Mouse (Mus musculus): Measurements from ENCODE around the gene Atf7ip2. TPM values are rescaled to one million over a fixed set of nuclear protein-coding genes. Genes with fewer than 3 reads are reported as not detected.
"Not testable (repeated sequence)": the region's sequence is repeated elsewhere in the genome, so short reads cannot be mapped to it uniquely, and the experiment has no call there.

Atf7ip2 gene
- not detected for total RNA-seq (2021)

DNA sequence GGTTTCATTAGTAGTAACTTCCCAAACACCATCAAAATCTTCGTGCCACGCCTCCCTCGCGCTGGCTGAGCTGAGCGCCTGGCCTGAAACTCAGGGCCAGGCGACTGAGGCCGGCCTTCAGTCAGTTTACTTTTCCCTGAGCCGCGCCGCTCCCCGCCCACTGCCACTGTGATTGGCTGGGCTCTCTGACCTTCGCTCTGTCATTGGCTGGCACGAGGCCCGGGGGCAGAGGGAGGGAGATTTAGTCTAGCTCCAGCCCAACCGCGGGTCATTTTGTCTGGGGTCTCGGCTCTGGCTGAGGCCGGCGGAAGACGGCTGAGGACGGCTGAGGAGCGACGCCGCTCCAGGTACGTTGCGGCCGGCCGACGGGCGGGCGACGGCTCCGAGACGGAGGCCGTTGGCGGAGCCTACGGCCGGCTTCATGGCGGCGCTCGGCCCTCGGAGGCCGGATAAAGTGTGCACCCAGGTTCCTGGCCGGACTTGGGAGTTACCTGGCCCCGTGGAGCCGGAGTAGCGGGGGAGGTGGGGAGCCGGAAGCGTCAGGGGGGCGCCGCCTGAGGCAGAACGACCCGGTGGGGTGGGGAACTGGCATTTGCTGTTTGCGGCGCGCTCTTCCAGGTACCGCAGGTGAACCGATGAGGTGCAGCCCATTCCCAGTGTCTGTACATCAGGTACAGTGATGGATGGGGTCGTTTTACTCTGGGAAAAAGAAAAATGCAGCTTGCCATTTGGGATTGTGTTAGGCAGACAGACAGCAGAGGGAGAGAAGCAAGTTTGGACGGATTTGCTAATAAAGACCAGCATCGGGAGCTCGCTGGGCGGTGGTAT is at the start of gene Atf7ip2:
TSS of gene Atf7ip2 (plus strand) at position 34 of the 828 bp plus-strand sequence.
- peak; percentile 65 to 72 for DNase-seq

DNA sequence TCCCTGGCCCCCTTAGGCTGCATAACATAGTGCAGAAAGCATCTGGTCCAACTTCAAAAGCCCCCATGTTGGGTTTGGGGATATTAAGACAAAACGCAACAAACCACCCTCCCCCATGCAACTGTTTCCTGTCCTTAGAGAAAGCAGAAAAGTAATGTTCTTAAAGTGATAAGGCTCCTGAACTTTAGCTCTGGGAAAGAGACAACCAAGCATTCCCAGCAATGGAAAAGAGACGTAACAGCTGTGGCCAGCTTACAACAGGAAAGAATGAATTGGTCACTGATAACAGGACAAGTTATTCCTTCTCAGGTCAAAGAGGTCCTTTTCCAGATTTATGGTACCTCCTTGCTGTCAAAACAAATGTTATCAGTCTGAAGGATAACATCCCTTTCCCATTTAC is 49.3 kb upstream of the Atf7ip2 start:
- no peak for DNase-seq

GRCm38 (mm10) chr16:10147401-10147800 is 45.1 kb upstream of the Atf7ip2 start:
- no peak for DNase-seq

DNA sequence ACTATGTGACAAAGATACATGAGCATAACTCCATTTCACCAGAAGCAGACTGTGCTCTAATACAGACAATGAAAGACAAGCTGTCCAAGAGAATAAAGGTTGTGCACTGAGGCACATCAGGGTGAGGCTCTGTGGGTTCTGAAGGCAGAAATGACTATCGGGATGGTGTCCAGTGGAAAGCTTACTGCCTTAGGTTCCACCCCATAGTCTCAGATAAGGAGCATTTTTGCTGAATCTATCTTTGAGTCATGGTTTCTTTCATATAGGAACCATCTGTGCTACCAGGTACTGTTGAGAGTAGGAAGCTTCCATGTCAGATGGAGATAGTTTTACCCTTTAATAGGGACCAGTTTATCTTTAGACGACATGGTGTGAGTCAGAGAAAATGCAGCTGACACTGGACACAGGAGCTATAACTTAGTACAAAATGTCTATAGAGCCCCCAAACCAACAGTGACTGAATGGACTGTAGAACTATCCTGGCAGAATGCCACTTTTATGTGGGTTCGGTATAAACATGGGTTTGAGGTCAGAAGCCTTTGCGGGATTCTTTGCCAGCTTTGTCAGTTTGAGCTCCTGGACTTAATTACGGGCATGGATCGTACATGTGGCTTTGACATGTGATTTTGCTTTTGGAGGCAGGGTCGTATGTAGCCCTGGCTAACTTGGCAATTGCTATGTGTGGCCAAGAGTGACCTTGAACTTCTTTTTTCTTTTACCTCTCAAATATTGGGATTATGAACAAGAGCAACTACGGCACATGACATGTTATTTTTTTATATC is 23.2 kb upstream of the Atf7ip2 start:
- DNase-seq: no peak

DNA sequence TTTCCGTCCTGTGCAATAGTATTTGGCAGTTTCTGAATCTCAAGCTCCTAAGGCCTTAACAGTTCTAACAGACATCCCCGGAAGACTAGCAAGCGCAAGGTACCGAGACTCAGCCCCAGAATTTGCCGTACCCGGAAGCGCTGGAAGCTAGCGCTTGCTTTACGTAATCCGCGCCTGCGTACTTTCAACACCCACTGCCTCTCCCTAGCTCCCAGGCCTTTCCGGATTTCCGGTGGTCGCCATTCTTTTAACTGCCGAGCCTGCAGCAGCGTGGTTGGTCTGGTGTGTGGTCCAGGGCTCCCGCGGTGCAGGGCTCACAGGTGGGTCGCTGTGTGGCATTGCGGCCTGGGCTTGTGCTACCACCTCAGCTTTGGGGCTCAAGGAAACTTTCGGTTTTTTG is 22.5 kb upstream of the Atf7ip2 start, which contains the start of gene Rpl39l:
TSS of gene Rpl39l (plus strand) at position 222 of the 400 bp plus-strand sequence.
- no peak for DNase-seq

- no peak for DNase-seq
Observed at GRCm38 (mm10) chr16:10171276-10171675, 21.2 kb upstream of the Atf7ip2 start.

DNA sequence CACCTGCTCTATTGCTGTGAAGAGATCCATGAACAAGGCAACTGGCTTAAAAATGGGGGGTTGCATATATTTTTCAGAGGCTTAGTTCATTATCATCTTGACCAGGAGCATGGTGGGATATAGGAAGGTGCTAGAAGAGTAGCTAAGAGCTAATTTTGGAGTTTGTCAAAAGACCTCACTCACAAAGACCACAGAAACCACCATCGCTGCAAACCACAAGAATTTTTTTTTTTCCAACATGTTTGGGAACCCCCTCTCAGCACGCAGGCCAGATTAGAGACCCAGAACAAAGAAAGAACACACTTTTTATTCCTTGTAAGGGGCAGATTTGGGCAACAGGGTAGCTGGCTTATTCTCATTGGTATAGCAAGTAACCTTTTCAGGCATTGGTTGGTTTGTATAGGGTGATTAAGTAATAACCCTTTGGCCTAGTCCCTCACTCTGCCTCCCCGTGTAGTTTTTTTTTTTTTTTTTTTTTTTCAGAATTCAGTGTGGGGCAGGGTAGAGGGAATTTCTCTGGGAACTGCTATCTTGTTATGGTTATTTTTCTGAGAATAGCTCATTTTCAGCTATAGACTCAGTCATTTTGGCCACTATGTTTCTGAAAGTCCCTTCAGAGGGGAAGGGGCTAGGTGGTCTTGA is 20.2 kb upstream of the Atf7ip2 start:
- DNase-seq: no peak

- not testable (repeated sequence) for DNase-seq
Observed at GRCm38 (mm10) chr16:10187461-10187860, 5.1 kb upstream of the Atf7ip2 start.

DNA sequence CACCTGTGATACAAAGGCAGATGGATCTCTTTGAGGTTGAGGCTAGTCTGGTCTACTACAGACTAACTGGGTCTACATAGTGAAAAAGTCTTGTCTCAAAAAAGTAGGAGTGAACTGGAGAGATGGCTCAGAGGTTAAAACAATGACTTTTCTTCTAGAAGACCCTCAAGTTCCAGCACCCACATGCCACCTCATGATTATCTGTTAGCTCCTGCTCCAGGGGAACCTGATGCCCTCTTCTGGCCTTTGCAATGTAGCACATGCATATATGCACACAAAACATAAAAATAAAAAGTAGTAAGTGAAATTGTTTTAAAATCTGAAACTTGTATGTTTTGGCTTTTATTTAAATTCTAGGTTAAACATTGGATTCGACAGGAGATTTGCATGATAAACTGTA is 16.3 kb downstream of the Atf7ip2 start:
- DNase-seq: no peak

- not testable (repeated sequence) for DNase-seq
Observed at GRCm38 (mm10) chr16:10216366-10216765, 23.9 kb downstream of the Atf7ip2 start.

DNA sequence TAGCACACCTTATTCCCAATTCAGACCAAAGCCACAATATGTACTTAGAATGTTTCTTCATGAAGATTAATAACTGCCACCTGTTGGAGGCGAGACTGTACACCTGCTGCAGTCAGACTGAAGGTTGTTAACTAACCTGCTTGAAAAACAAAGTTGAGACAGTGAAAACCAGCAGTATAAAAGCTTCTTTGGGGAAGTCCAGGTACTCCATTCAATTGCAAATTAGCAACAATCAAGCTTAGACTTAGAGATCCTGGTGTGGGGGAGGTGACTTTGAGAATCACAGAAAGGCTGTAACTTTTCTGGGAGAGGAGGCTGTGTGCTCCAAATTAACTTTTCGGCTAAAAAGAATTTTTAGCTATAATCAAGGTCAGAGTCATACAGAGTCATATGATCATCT is 24.5 kb downstream of the Atf7ip2 start:
- DNase-seq: not testable (repeated sequence)

DNA sequence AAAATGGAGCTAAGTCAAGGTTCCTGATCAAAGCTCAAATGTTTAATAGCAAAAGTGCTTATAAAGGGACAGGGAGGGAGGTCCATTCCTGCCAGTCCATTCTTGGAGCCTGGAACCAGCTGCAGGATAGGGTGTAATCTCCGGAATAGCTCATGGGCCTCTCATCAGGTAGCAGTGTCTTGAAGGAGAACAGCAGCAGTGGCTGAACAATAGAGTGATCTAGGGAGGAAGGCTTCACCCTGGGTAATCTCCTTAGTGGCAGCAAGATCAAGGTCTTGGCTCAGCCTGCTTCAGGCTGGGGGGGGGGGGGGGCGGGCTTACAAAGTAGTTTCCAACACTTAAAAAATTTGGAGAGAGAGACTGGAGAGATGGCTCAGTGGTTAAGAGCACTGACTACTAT is 34.8 kb downstream of the Atf7ip2 start:
- DNase-seq: no peak

DNA sequence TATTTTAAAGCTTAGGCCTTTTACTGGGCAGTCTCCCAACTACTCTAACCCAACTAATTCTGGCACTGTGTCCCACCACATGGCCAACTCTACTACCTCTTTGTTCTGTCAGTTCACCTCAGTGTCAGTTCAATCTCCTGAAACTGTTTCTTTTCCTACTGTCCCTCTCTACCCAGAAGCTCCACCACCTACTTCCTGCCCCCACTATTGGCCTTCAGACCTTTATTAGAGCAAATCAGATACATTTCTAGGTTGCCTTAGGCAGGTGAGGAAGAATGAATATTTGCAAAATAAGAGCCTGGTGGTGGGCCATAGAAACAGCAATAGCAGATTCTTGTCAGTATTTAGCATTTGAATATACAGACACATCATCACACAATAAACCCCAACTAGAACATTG is 44.1 kb downstream of the Atf7ip2 start:
- no peak for DNase-seq

DNA sequence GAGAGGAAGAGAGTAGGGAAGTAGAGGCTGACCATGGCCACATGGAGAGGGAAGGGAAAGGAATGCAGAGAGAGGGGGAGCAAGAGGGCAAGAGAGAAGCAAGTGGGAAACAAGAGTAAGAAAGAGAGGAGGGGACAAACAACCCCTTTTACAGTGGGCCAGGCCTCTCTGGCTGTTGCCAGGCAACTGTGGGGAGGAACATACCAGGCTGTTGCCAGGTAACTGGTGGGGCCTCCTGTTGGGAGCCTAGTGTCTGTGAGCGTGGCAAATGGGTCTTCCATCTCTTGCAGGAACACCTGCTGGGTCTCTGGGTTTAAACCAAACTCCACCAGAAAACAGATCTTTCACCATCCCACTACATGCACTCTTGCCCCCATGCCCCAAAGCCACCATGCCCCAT is 61.5 kb downstream of the Atf7ip2 start:
- no peak for DNase-seq

DNA sequence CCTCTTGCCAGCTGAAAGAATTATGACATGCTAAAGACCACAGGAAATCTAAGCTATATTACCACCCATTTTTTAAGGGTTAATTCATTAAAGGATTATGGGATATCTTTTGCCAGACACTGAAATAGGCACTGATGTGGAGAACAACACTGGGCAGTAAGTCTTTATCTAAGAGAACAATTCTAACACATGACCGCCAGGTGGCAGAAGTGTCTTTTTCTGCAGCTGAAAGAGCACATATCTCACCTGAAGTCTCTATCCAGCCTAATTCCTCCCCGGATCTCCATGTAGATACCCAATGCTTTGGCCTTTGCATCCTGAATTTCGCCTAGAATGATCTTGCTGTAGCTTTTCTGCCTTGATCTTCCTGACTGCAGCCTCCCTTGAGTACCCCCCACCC is 79.7 kb downstream of the Atf7ip2 start:
- peak in 1 of 2 experiments; percentile 27 for DNase-seq

GRCm38 (mm10) chr16:10274465-10274864 is 82.0 kb downstream of the Atf7ip2 start:
- DNase-seq: no peak

DNA sequence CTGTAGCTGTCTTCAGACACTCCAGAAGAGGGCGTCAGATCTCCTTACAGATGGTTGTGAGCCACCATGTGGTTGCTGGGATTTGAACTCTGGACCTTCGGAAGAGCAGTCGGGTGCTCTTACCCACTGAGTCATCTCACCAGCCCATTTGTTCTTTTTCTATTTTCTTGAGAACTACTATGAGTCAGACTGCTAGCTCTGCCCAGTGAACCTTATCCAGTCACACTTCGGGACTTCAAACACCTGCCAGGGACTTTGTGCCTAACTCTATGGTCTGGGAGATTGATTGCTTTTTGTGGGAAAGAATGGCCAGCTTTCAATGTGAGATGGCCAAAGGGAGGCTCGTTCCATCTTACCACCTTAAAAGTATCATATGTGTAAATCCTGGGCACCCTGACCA is 84.3 kb downstream of the Atf7ip2 start:
- DNase-seq: not testable (repeated sequence)

DNA sequence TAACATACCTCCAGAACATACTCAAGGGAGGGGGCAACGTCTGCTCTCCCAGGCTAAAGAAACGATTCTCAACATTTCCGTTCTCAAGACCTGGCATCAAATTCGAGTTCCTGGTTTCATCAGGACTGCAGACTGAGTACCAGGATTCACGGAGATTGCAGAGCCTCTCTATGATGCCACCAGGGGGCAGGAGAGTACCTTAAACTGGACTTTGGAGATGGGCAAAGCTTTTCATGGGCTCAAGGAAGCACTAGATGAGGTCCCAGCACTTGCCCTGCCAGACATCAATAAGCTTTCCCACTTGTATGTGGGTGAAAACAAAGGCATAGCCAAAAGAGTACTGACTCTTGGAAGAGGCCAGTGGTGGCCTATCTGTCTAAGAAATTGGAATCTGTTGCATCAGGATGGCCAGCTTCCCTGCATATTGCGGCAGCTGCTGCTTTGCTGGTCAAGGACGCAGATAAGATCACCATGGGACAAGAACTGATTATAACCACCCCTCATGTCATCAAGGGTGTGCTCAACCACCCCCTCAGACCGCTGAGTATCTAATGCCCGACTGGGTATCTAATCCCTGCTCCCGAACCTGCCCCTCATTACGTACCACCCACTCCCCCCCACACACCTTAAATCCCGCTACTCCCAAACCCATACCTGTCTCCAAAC is 87.9 kb downstream of the Atf7ip2 start:
- peak; percentile 78 to 87 for DNase-seq

- DNase-seq: no peak
Observed at GRCm38 (mm10) chr16:10281890-10282289, 89.4 kb downstream of the Atf7ip2 start.

GRCm38 (mm10) chr16:10286513-10287268 is 94.2 kb downstream of the Atf7ip2 start:
- DNase-seq: no peak

DNA sequence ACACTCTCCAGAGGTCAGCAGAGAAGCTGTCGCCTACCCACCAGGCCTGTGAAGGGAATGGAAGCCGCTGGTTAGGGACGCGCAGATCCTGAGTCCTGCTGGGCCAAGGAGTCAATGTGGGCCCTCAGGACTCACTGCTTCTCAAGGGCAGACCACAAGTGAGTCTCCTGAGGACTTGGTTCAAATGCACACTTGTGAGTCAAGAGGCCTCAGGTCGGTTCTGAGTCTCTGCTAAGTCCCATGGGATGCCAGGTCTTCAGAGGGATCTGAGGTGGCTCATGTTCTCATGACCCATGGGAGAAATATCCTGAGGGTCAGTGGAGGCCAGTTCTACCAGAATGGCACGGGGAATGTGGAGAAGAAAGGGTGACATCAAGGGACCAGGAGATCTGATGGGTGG is 95.6 kb downstream of the Atf7ip2 start:
- no peak for DNase-seq
